Mouse (Mus musculus) limb, embryonic 13.5 days (tissue): ENCODE measurements around the gene Ube2f. TPM values are rescaled to one million over a fixed set of nuclear protein-coding genes. Genes with fewer than 3 reads are reported as not detected.

Experiments used
- ATAC-seq: fragments of 200-750 bp; cut with Nextera tagmentation; 2 replicates; pipeline ENCODE4 v1.8.0; 2017; ENCODE audit warnings: low read depth, moderate number of reproducible peaks, moderate TSS enrichment; ENCODE audit not compliant: low FRiP score
- H3K27ac ChIP-seq: fragments of 300-500 bp; sonication (generic); 2 replicates; pipeline ENCODE4 v1.5.1; 2015; ENCODE audit warnings: inconsistent platforms, mild to moderate bottlenecking, moderate library complexity
- H3K27me3 ChIP-seq: fragments of 300-500 bp; sonication (generic); 2 replicates; pipeline ENCODE4 v1.6.1; 2015; ENCODE audit warnings: mild to moderate bottlenecking, inconsistent platforms
- H3K36me3 ChIP-seq: fragments of 300-500 bp; sonication (generic); 2 replicates; pipeline ENCODE4 v1.6.1; 2015; ENCODE audit warnings: inconsistent platforms, mild to moderate bottlenecking, moderate library complexity
- H3K4me1 ChIP-seq: fragments of 300-500 bp; sonication (generic); 2 replicates; pipeline ENCODE4 v1.6.1; 2015; ENCODE audit warnings: inconsistent platforms
- H3K4me2 ChIP-seq: fragments of 300-500 bp; sonication (generic); replicated peaks from 2 replicates; pipeline ENCODE4 v1.6.1; 2015; ENCODE audit warnings: inconsistent platforms, mild to moderate bottlenecking, moderate library complexity
- H3K4me3 ChIP-seq: fragments of 300-500 bp; sonication (generic); 2 replicates; pipeline ENCODE4 v1.5.1; 2015; ENCODE audit warnings: moderate library complexity, mild to moderate bottlenecking, inconsistent platforms
- H3K9ac ChIP-seq: fragments of 300-500 bp; sonication (generic); 2 replicates; pipeline ENCODE4 v1.6.1; 2015; ENCODE audit warnings: mild to moderate bottlenecking, inconsistent platforms
- H3K9me3 ChIP-seq: fragments of 300-500 bp; sonication (generic); 2 replicates; pipeline ENCODE4 v1.6.1; 2016; ENCODE audit warnings: inconsistent platforms
- WGBS: fragments of 180-500 bp; shearing (Covaris S2); methylation state at CpG from one replicate; pipeline ENCODE4 v1.1.7; 2015; 5-methylcytosine and 5-hydroxymethylcytosine counted together
- polyA plus RNA-seq: library from polyadenylated mRNA; unstranded; fragments of >200 nt; fragmentation: Nextera tagmentation; extraction: Ambion mirVana; gene quantifications from 2 replicates; pipeline ENCODE4 v1.2.1, GENCODE M21; 2015

The Ube2f gene
- polyA plus RNA-seq, 1 experiment from 2014 or later: 68.1 TPM

DNA sequence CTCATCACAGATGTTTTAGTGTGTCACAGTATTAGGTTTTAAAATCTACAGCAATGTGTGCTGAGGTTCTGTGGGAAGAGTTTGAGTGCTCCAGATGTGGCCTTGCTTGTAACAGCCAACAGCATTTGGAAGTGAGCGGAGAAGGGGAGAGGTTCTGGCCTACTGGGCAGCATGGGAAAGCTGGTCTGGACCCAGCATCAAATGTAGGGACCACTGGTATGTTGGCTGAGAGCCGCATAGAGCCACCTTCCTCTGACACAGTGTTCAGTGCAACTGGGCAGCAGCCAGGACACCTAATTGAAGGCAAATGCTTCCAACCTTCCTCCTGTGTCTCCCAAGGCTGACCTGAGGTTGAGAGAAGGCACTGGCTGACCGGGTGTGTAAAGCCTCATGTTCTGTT is 51.9 kb downstream of the Ube2f start:
- peaks cover 22% of the 10 kb centered on the region for H3K36me3 ChIP-seq
- no peaks in the 10 kb centered on the region for H3K27me3 ChIP-seq
- peaks cover 10% of the 10 kb centered on the region for H3K4me1 ChIP-seq
- H3K4me3 ChIP-seq: no peak overlapping the region
- H3K9me3 ChIP-seq: no peaks in the 10 kb centered on the region
- H3K4me2 ChIP-seq: no peak overlapping the region
- H3K27ac ChIP-seq: no peak overlapping the region
- H3K9ac ChIP-seq: no peak overlapping the region
- ATAC-seq: no peak
- whole genome bisulfite sequencing: 85% methylated on average over 3 of the region's 3 CpGs

DNA sequence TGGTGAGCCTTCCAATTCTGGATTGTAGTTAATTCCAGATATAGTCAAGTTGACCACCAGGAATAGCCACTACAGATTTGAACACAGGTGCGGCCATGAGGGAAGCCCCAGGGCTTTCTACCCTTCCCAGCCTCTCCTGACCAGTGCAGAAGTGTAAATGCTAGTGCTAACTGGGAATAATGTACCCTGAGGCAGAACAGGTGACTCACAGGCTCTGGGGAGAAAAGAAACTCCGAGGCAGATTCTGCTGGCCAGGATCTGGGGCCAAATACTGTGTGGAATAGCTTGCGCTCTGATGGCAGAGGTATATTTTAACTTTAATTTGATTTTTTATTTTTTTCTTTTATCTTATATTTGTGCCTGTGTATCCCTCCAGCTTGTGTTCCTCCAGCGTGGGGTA is 54.5 kb downstream of the Ube2f start:
- Histone ChIP-seq H3K4me3 (no peak overlapping the region), H3K27ac (no peak overlapping the region), H3K27me3 (no peaks in the 10 kb centered on the region), H3K9me3 (no peaks in the 10 kb centered on the region), H3K9ac (no peak overlapping the region), H3K36me3 (peaks cover 46% of the 10 kb centered on the region), H3K4me2 (no peak overlapping the region), H3K4me1 (no peaks in the 10 kb centered on the region)
- ATAC-seq: no peak
- WGBS: 85% methylated on average over 4 of the region's 4 CpGs

DNA sequence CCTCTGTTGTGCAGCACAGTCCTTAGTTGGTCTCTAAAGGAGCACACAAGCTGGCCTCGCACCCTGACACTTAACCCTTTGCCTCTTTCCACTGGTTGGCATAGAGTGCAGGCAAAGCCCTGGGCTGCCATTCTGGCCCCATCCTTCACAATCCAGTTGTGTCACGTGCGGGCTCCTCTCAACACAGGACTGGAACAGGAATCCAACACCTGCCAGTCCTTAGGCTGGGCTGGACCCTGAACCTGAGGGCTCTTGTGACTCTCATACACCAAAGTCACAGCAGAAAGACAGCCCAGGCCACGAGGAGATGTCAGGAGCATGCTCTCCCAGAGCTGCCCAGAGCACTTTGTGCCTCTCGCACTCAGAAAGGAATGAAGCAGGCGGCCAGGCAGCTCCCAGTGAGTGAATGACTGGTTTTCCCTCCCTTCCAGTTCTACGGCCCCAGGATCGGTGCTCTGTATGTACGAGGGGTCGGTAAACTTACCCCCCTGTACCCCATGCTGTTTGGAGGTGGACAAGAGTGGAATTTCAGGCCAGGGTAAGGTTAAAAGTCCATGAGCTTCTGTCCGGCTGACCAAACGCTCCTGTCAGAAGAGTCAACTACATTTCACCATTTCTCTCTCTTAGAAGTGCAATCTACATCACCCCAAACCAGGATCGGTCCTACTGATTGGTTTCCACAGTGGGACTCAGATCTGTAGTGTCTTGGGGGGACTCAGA is 59.4 kb downstream of the Ube2f start:
- WGBS: 90% methylated on average over 13 of the region's 13 CpGs
- H3K36me3 ChIP-seq: peaks cover 60% of the 10 kb centered on the region

DNA sequence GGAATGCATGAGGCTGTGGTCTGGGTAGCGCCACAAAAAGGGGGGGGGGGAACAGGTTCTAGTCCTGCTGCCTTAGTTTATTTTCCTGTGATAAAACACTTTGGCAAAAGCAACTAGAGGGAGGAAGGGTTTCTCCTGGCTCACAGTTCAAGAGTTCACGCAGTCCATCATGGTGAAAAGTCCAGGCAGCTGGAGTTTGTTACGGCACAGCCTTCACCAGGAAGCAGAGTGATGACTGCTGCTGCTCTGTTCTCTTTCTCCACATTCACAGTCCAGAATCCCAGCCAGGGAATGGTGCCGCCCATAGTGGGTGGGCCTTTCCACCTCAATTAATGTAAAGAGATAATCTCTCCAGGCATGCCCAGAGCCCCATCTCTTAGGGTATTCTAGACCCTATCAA is 62.2 kb downstream of the Ube2f start:
- WGBS: 80% methylated on average over 4 of the region's 4 CpGs
- H3K27me3 ChIP-seq: no peaks in the 10 kb centered on the region
- H3K36me3 ChIP-seq: peaks cover 40% of the 10 kb centered on the region
- no peak overlapping the region for H3K9ac ChIP-seq
- ATAC-seq: no peak
- peaks cover 11% of the 10 kb centered on the region for H3K4me1 ChIP-seq
- no peak overlapping the region for H3K27ac ChIP-seq
- H3K9me3 ChIP-seq: no peaks in the 10 kb centered on the region
- no peak overlapping the region for H3K4me3 ChIP-seq
- H3K4me2 ChIP-seq: no peak overlapping the region

More for the DNA sequence above, 59.4 kb downstream of the Ube2f start:
- no peak overlapping the region for H3K27ac ChIP-seq
- no peak overlapping the region for H3K4me3 ChIP-seq
- no peak overlapping the region for H3K9ac ChIP-seq
- no peak overlapping the region for H3K4me2 ChIP-seq
- ATAC-seq: no peak
- H3K4me1 ChIP-seq: peaks cover 11% of the 10 kb centered on the region
- no peaks in the 10 kb centered on the region for H3K9me3 ChIP-seq
- no peaks in the 10 kb centered on the region for H3K27me3 ChIP-seq

DNA sequence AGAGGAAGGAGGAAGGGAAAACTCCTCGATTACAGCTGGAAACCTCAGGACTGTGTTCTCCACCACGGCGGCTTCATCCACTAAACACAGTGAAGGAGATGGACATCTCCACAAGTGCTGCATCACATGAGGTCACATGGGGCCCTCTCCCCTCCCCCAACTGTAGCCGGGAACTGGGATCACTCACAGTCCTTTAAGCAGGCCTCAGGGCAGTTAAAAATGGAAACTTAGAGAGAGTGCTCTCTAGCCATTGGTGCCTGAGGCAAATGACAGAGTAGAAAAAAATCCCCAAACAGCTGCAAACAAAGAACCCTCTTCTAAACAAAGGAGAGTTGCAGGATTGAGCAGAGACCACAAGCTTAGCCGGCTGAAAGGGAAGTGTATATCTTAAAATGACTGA is 63.1 kb downstream of the Ube2f start:
- H3K27ac ChIP-seq: no peak overlapping the region
- peaks cover 11% of the 10 kb centered on the region for H3K4me1 ChIP-seq
- no peaks in the 10 kb centered on the region for H3K9me3 ChIP-seq
- peaks cover 33% of the 10 kb centered on the region for H3K36me3 ChIP-seq
- no peaks in the 10 kb centered on the region for H3K27me3 ChIP-seq
- ATAC-seq: peak; percentile 57; the same call in 1 of the 2 replicates
- no peak overlapping the region for H3K4me3 ChIP-seq
- no peak overlapping the region for H3K4me2 ChIP-seq
- H3K9ac ChIP-seq: 0 out of 2 replicates have a peak overlapping the region, but pooled peaks have one; percentile 8
- WGBS: 37% methylated on average over 5 of the region's 5 CpGs

DNA sequence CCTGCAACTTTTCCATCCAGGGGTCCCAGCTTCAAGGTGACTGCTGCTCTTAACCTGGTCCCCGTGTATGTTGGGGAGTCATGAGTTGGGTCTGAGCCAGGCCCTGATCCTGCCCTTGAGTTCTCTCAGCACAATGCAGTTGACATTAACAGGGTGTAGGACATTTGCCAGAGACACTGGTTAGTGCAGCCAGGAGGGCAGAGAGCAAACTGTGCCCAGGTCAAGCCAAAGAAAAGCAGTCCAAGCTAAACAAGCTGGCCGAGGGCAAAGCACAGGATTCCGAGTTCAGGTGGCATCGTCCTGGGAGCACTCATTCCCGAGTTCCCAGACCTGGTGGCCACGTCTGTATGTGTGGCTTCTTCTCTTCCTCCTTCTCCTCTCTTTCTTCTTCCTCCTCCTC is 67.6 kb downstream of the Ube2f start:
- WGBS: 79% methylated on average over 6 of the region's 6 CpGs
- Histone ChIP-seq H3K9me3 (no peaks in the 10 kb centered on the region), H3K4me3 (no peak overlapping the region), H3K27me3 (no peaks in the 10 kb centered on the region), H3K27ac (no peak overlapping the region), H3K36me3 (no peaks in the 10 kb centered on the region), H3K4me1 (peaks cover 11% of the 10 kb centered on the region), H3K4me2 (no peak overlapping the region), H3K9ac (no peak overlapping the region)
- ATAC-seq: no peak

DNA sequence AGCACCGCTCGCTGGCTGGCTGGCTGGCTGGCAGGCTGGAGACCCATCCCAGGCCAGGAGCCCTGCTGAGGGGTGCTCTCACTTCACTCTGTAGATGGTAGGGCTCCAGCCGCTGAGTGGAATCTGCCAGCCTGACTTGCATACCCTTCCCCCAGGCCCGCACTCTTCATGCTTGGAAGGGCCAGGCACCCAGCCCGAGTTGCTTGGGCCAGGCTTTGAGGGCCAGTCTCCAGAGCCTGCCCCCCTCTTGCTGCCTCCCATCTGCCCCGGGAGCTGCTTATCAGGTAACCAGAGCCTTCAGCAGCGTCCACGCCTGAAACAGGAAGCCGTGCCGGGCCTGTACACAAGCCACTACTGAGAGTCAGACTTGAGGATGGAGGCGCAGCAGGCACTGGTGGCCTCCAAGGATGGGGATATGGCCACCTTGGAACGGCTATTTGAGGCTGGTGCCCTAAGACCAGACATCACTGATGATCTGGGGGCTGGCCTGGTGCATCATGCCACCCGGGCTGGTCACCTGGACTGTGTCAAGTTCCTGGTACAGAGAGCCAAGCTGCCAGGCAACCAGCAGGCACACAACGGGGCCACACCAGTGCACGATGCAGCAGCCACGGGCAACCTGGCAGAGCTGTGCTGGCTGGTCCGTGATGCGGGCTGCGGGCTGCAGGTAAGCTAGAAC is 71.8 kb downstream of the Ube2f start, which contains the start of gene Espnl:
Espnl (plus strand) TSS at position 316 of the 679 bp plus-strand sequence.
- Histone ChIP-seq H3K9ac (no peak within 1 kb of the TSS), H3K27ac (no peak within 1 kb of the TSS), H3K4me3 (no peak within 1 kb of the TSS), H3K4me2 (no peak within 1 kb of the TSS), H3K4me1 (no peaks in the 10 kb centered on the region), H3K36me3 (no peaks in the 10 kb centered on the region), H3K27me3 (no peaks in the 10 kb centered on the region), H3K9me3 (no peaks in the 10 kb centered on the region)
- no peak for ATAC-seq
- WGBS: 72% methylated on average over 19 of the region's 19 CpGs

DNA sequence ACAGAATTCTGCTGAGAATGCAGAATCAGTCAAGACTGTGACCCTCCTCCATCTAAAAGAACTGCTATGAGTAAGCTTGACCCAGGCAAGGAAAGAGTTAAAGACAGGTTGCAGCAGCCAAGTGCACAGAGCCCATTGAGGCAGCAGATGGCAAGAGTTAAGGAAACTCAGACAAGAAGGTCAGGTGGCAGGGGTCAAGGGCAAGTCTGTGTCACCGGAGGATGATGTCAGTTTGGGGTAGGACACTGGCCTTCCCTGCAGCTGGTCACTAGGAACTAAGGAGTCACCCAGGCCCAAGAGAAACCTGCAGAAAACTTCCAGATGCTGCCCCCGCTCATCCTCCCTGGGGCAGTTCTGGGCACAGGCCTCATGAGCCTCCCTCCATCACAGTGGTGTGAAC is 74.5 kb downstream of the Ube2f start:
- H3K36me3 ChIP-seq: no peaks in the 10 kb centered on the region
- 56% methylated on average over 2 of the region's 2 CpGs for WGBS
- no peak overlapping the region for H3K4me2 ChIP-seq
- H3K4me3 ChIP-seq: no peak overlapping the region
- H3K9me3 ChIP-seq: no peaks in the 10 kb centered on the region
- no peak overlapping the region for H3K9ac ChIP-seq
- H3K27me3 ChIP-seq: no peaks in the 10 kb centered on the region
- ATAC-seq: no peak
- peaks cover 7% of the 10 kb centered on the region; the same call in 1 of the 2 replicates for H3K4me1 ChIP-seq
- no peak overlapping the region for H3K27ac ChIP-seq

DNA sequence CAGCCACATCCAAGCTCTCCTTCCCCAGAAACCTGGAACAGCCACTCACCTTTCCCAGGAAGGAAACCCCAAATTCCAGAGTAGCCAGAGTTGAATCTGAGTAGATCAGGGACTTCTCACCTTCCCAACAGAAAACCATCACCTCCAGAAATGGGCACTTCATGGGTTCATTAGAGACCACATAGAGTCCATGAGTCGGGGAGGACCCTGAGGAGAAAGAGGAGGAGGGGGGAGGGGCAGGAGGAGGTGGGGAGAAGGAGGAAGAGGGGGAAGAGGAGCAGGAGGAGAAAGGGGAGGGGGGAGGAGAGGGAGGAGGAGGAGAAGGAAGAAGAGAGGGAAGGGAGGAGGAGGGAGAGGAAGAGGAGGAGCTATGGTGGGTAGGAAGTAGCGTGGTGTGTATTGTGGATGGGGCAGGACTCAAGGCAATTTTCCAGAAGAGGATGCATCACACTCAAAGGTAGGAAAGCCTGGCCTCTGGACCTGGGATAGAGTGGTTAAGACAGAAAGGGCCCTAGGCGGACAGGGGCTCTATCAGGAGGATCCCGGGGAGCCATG is 75.5 kb downstream of the Ube2f start:
- H3K9ac ChIP-seq: no peak overlapping the region
- no peaks in the 10 kb centered on the region for H3K27me3 ChIP-seq
- no peak for ATAC-seq
- H3K36me3 ChIP-seq: no peaks in the 10 kb centered on the region
- H3K4me3 ChIP-seq: no peak overlapping the region
- H3K9me3 ChIP-seq: no peaks in the 10 kb centered on the region
- no peak overlapping the region for H3K4me2 ChIP-seq
- H3K4me1 ChIP-seq: peaks cover 7% of the 10 kb centered on the region; the same call in 1 of the 2 replicates
- whole genome bisulfite sequencing: 69% methylated on average over 4 of the region's 4 CpGs
- H3K27ac ChIP-seq: no peak overlapping the region

DNA sequence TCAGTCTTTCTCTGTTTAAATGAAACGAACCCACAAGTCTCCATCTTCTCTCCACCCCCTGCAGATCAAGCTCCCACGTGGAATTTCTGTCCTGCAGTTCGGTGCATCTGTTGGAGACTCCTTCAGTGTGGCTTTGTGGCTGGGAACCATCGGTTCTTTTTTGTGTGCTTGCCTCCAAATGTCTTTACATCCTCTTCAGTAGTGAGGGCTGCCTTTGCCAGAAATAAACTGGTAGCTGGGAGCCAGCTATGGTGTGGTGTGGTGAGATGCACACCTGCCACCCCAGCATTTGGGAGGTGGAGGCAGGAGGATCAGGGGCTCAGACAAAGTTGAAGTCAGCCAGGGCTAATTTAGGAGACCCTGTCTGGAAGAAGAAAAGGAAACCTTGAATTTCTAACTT is 82.0 kb downstream of the Ube2f start:
- Histone ChIP-seq H3K27me3 (no peaks in the 10 kb centered on the region), H3K27ac (no peak overlapping the region), H3K4me2 (no peak overlapping the region), H3K4me3 (no peak overlapping the region), H3K9me3 (no peaks in the 10 kb centered on the region), H3K9ac (no peak overlapping the region), H3K36me3 (no peaks in the 10 kb centered on the region), H3K4me1 (peaks cover 7% of the 10 kb centered on the region; the same call in 1 of the 2 replicates)
- ATAC-seq: no peak
- WGBS: 49% methylated on average over 4 of the region's 4 CpGs

DNA sequence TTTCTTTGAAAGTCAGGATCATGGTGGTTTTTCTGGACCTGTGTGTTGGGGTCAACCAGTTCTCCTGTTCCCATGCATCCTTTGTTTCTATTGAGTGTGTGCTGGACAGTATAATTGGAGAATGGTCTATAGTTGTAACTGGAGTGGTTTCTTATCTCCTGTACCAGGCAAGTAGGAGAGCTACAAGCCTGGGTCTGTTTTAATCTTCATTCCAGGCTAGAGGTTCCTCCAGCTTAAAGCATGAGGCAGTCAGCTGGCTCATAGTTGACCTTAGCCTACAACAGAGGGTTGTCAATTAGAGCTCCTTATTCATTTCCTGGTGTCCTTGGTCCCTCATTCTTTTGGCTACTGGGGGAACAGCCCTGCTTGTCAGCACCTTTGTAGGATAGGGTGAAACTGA is 83.5 kb downstream of the Ube2f start:
- ATAC-seq: no peak
- no peaks in the 10 kb centered on the region for H3K36me3 ChIP-seq
- H3K9me3 ChIP-seq: no peaks in the 10 kb centered on the region
- H3K4me2 ChIP-seq: no peak overlapping the region
- peaks cover 4% of the 10 kb centered on the region; the same call in 1 of the 2 replicates for H3K4me1 ChIP-seq
- no peak overlapping the region for H3K27ac ChIP-seq
- no peaks in the 10 kb centered on the region for H3K27me3 ChIP-seq
- no peak overlapping the region for H3K4me3 ChIP-seq
- no peak overlapping the region for H3K9ac ChIP-seq

DNA sequence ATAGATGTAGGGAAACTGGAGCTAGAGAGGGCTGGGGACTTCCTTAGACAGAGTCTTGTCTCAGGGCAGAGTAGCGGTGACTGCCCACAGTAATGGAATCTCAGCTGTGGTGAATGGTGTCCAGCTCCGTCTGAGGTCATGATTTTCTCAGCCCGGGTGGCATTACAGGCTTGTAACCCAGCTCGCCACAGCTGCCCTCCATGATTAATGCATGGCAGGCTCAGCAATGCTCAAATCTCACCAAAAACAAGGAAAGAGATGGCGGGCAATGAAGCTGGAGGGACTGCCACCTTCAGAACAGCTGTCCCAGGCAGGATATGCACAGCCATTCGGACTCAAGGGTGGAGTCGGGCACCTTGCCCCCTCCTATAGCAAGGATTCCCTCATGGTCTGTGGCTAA is 87.3 kb downstream of the Ube2f start:
- peaks cover 24% of the 10 kb centered on the region for H3K27me3 ChIP-seq
- H3K9ac ChIP-seq: no peak overlapping the region
- no peak overlapping the region for H3K4me2 ChIP-seq
- H3K4me1 ChIP-seq: no peaks in the 10 kb centered on the region
- no peaks in the 10 kb centered on the region for H3K36me3 ChIP-seq
- no peaks in the 10 kb centered on the region for H3K9me3 ChIP-seq
- no peak overlapping the region for H3K4me3 ChIP-seq
- ATAC-seq: no peak
- 83% methylated on average over 7 of the region's 7 CpGs for WGBS
- H3K27ac ChIP-seq: no peak overlapping the region
